Mouse (Mus musculus) bone marrow, adult 2 months (tissue): ENCODE data around the gene Gm9944.

Source experiments
- CTCF ChIP-seq: fragments of 200-500 bp; IDR thresholded peaks from 2 replicates; pipeline ENCODE4 v1.5.1; 2011; ENCODE audit warnings: low read length, control low read depth; ENCODE audit not compliant: control insufficient read depth, insufficient read depth
- POLR2A ChIP-seq: fragments of 200-500 bp; IDR thresholded peaks from 2 replicates; pipeline ENCODE4 v1.6.1; 2011; ENCODE audit warnings: low read depth, mild to moderate bottlenecking, control low read depth, low read length, borderline replicate concordance; ENCODE audit not compliant: control insufficient read depth

DNA sequence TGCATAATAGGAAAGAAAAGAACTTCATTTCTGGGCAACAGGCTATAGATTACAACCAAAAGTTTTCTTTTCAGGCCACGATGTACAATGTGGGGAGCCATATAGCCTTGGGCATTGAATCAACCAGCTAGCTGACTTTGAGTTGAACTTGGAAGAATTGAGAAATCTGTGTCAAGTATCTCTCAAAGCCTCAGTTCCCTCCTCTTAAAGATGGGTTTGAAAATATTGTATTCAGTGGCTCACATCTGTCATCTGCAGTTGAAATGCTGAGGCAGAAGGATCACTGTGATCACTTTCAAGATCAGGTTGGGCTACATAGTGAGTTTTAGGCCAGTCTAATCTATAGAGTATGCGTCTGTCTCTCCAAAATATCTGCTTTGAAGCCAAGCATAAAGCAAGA, at the start of gene Gm9944:
- no peak for TF ChIP-seq CTCF
- no peak for TF ChIP-seq POLR2A
